Mouse (Mus musculus): ENCODE results near the gene Abhd17b. TPM values are rescaled to one million over a fixed set of nuclear protein-coding genes. Genes with fewer than 3 reads are reported as not detected.
"Not testable (repeated sequence)": the region's sequence is repeated elsewhere in the genome, so short reads cannot be mapped to it uniquely, and the experiment has no call there.

Gene Abhd17b
- polyA plus RNA-seq, 1 experiment from 2014 or later = 40.9 TPM

GRCm38 (mm10) chr19:21720950-21721349 is 68.0 kb downstream of the Abhd17b start:
- H3K4me2 ChIP-seq = no peak overlapping the region
- H3K36me3 ChIP-seq = no peaks in the 10 kb centered on the region
- 93% methylated on average over 5 of the region's 5 CpGs for WGBS
- H3K4me1 ChIP-seq (replicated peaks) = 0 out of 2 replicates have a peak, but pooled peaks cover 3% of the 10 kb centered on the region
- no peak for ATAC-seq (ENCODE audit: low FRiP score)
- no peaks in the 10 kb centered on the region for H3K27me3 ChIP-seq
- no peak overlapping the region for H3K4me3 ChIP-seq
- H3K9ac ChIP-seq = no peak overlapping the region
- H3K27ac ChIP-seq = no peak overlapping the region
- no peaks in the 10 kb centered on the region; the same call in 1 of the 2 replicates for H3K9me3 ChIP-seq

DNA sequence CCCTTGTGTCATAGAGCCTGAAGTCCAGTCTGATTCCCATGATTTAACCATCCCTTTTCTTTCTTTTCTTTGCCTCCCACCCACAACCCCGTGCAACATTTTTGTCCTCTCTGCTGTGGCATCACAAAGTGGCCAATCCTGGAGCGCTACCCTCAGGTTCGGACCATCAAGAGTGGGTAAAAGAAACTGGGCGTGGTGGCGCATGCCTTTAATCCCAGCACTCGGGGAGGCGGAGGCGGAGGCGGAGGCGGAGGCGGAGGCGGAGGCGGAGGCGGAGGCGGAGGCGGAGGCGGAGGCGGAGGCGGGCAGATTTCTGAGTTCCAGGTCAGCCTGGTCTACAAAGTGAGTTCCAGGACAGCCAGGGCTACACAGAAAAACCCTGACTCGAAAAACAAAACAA is 70.3 kb downstream of the Abhd17b start:
- 95% methylated on average over 20 of the region's 20 CpGs for WGBS
- not testable (repeated sequence) for H3K4me2 ChIP-seq; H3K9ac ChIP-seq; H3K36me3 ChIP-seq; H3K4me1 ChIP-seq (replicated peaks); H3K4me3 ChIP-seq; H3K27me3 ChIP-seq; H3K9me3 ChIP-seq
- 0 out of 2 replicates have a peak, but pooled peaks have one; percentile 27 for ATAC-seq (ENCODE audit: low FRiP score)
- H3K27ac ChIP-seq = peak overlapping the region; percentile 56

- peak; percentile 93 for ATAC-seq (ENCODE audit: low FRiP score)
- no peaks in the 10 kb centered on the region; the same call in 1 of the 2 replicates for H3K9me3 ChIP-seq
These were observed 71.1 kb downstream of the Abhd17b start for GRCm38 (mm10) chr19:21723911-21724655.

DNA sequence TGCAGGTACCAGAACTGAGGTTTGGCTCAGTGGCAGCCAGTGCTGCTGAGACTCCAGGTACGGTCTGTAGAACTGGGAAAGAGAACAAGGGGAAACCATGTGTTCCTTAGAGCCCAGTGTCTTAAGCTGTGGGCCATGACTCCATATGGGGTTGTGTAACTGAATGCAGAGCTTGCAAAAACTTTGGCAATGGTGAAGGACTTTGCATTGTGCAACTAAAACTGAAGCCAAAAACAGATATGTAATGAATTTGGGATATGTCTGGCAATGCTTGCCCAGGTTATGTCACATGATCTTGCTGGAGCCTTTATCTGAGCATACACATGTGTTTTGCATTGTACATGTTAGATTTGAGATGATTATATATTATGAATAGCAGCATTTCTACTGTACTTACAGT is 72.2 kb downstream of the Abhd17b start:
- WGBS = 87% methylated on average over 1 of the region's 1 CpGs
- Histone ChIP-seq H3K36me3 (no peaks in the 10 kb centered on the region), H3K27ac (no peak overlapping the region), H3K27me3 (no peaks in the 10 kb centered on the region), H3K4me3 (no peak overlapping the region), H3K9me3 (no peaks in the 10 kb centered on the region; the same call in 1 of the 2 replicates), H3K4me1 (replicated peaks) (0 out of 2 replicates have a peak, but pooled peaks cover 3% of the 10 kb centered on the region), H3K4me2 (no peak overlapping the region), H3K9ac (no peak overlapping the region)
- ATAC-seq (ENCODE audit: low FRiP score) = no peak

More at GRCm38 (mm10) chr19:21723911-21724655, 71.1 kb downstream of the Abhd17b start:
- no peaks in the 10 kb centered on the region for H3K36me3 ChIP-seq
- H3K4me2 ChIP-seq = no peak overlapping the region
- no peaks in the 10 kb centered on the region for H3K27me3 ChIP-seq
- WGBS = 30% methylated on average over 8 of the region's 8 CpGs
- peak overlapping the region; percentile 56 for H3K27ac ChIP-seq
- 0 out of 2 replicates have a peak, but pooled peaks cover 3% of the 10 kb centered on the region for H3K4me1 ChIP-seq (replicated peaks)
- no peak overlapping the region for H3K9ac ChIP-seq
- no peak overlapping the region for H3K4me3 ChIP-seq

DNA sequence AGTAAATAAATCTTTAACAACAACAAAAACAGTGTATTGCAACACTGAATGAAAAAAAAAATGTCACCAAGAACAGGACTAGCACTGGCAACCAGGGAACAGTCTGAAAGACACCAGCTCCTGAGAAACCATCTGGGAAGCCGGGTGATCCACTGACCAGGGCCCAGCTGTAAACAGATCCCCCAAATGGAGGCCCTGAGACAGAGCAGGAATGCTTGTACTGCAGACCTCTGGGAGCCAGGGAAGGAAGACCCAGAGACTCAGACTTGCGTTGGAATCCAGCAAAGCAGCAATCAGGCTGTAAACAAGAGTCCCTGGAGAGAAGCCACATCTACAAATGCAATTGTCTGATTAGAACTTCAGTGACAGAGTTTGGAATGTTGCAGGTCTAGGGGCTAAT is 74.1 kb downstream of the Abhd17b start:
- 57% methylated on average over 2 of the region's 2 CpGs for WGBS

GRCm38 (mm10) chr19:21728342-21728741 is 75.4 kb downstream of the Abhd17b start:
- H3K36me3 ChIP-seq = no peaks in the 10 kb centered on the region
- no peak overlapping the region for H3K27ac ChIP-seq
- H3K9me3 ChIP-seq = no peaks in the 10 kb centered on the region
- H3K4me1 ChIP-seq (replicated peaks) = 0 out of 2 replicates have a peak, but pooled peaks cover 3% of the 10 kb centered on the region
- no peak overlapping the region for H3K4me3 ChIP-seq
- H3K9ac ChIP-seq = no peak overlapping the region
- WGBS = 91% methylated on average over 6 of the region's 6 CpGs
- H3K4me2 ChIP-seq = no peak overlapping the region
- H3K27me3 ChIP-seq = no peaks in the 10 kb centered on the region
- no peak for ATAC-seq (ENCODE audit: low FRiP score)

More for the DNA sequence above, 74.1 kb downstream of the Abhd17b start:
- ATAC-seq (ENCODE audit: low FRiP score) = no peak
- no peaks in the 10 kb centered on the region for H3K36me3 ChIP-seq
- no peak overlapping the region for H3K9ac ChIP-seq
- H3K4me3 ChIP-seq = no peak overlapping the region
- H3K9me3 ChIP-seq = no peaks in the 10 kb centered on the region; the same call in 1 of the 2 replicates
- H3K27ac ChIP-seq = no peak overlapping the region
- no peak overlapping the region for H3K4me2 ChIP-seq
- H3K4me1 ChIP-seq (replicated peaks) = 0 out of 2 replicates have a peak, but pooled peaks cover 3% of the 10 kb centered on the region
- H3K27me3 ChIP-seq = no peaks in the 10 kb centered on the region

GRCm38 (mm10) chr19:21731887-21732286 is 78.9 kb downstream of the Abhd17b start:
- no peaks in the 10 kb centered on the region for H3K36me3 ChIP-seq
- no peaks in the 10 kb centered on the region for H3K27me3 ChIP-seq
- H3K4me2 ChIP-seq = no peak overlapping the region
- no peaks in the 10 kb centered on the region for H3K4me1 ChIP-seq (replicated peaks)
- no peak overlapping the region for H3K9ac ChIP-seq
- no peak overlapping the region for H3K27ac ChIP-seq
- WGBS = 90% methylated on average over 5 of the region's 5 CpGs
- no peaks in the 10 kb centered on the region for H3K9me3 ChIP-seq
- no peak for ATAC-seq (ENCODE audit: low FRiP score)
- H3K4me3 ChIP-seq = no peak overlapping the region

GRCm38 (mm10) chr19:21733176-21733575 is 80.2 kb downstream of the Abhd17b start:
- WGBS = 97% methylated on average over 2 of the region's 2 CpGs
- ATAC-seq (ENCODE audit: low FRiP score) = no peak
- no peak overlapping the region for H3K4me2 ChIP-seq
- H3K27me3 ChIP-seq = no peaks in the 10 kb centered on the region
- H3K4me3 ChIP-seq = no peak overlapping the region
- H3K9ac ChIP-seq = no peak overlapping the region
- H3K36me3 ChIP-seq = no peaks in the 10 kb centered on the region
- H3K27ac ChIP-seq = no peak overlapping the region
- no peaks in the 10 kb centered on the region for H3K9me3 ChIP-seq
- peaks cover 4% of the 10 kb centered on the region; the same call in 1 of the 2 replicates for H3K4me1 ChIP-seq (replicated peaks)

DNA sequence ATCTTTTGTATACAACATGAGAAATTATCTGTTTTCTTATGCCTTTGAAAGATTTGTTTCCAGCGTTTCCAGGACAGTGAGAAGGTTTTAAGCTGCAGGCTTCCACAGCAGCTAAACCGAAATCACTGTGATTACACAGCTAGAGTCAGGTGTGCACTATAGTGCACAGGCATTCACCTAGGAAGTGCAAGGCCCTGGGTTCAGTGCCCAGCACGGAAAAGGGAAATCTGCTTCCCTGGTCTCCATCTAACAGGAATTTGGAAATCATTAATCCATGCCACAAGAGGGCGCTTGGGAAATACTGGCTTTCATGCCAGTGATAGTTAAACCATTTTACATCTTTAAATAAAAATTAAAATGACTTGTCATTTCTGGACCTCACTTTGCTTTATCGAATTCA is 81.1 kb downstream of the Abhd17b start:
- no peak overlapping the region for H3K9ac ChIP-seq
- no peak overlapping the region for H3K4me3 ChIP-seq
- 40% methylated on average over 5 of the region's 5 CpGs for whole genome bisulfite sequencing
- no peak overlapping the region for H3K4me2 ChIP-seq
- no peaks in the 10 kb centered on the region for H3K36me3 ChIP-seq
- no peak for ATAC-seq (ENCODE audit: low FRiP score)
- no peaks in the 10 kb centered on the region for H3K9me3 ChIP-seq
- H3K27ac ChIP-seq = no peak overlapping the region
- H3K27me3 ChIP-seq = no peaks in the 10 kb centered on the region
- H3K4me1 ChIP-seq (replicated peaks) = peaks cover 9% of the 10 kb centered on the region

Other genes with a start within 250 kb of the Abhd17b start
- 0.10 and 0.17 TPM in 2 replicates for gene Gda, start 179.7 kb upstream of the Abhd17b start, polyA plus RNA-seq (2015; fragmentation: Nextera tagmentation; extraction: Ambion mirVana)
- 56.8 and 57.3 TPM in 2 replicates for gene 1110059E24Rik, start 209 bp upstream of the Abhd17b start, polyA plus RNA-seq (2015; fragmentation: Nextera tagmentation; extraction: Ambion mirVana)
- 49.1 and 54.1 TPM in 2 replicates for gene Cemip2, start 125.2 kb downstream of the Abhd17b start, polyA plus RNA-seq (2015; fragmentation: Nextera tagmentation; extraction: Ambion mirVana)